Mouse (Mus musculus) midbrain, embryonic 16.5 days (tissue): ENCODE data around the gene Cdkn2aip. TPM values are rescaled to one million over a fixed set of nuclear protein-coding genes. Genes with fewer than 3 reads are reported as not detected.
A peak's percentile ranks its signal among the peaks of the same experiment; 100 is the strongest.

Experiments used
- ATAC-seq: fragments of 200-750 bp; cut with Nextera tagmentation; 2 replicates; pipeline ENCODE4 v1.8.0; 2017; ENCODE audit warnings: moderate TSS enrichment
- H3K27ac ChIP-seq: fragments of 300-500 bp; sonication (generic); 2 replicates; pipeline ENCODE4 v1.5.1; 2014; ENCODE audit warnings: mild to moderate bottlenecking, low read length, mixed read lengths
- H3K27me3 ChIP-seq: fragments of 300-500 bp; sonication (generic); 2 replicates; pipeline ENCODE4 v1.6.1; 2014; ENCODE audit warnings: low read depth, low read length, mixed read lengths; ENCODE audit not compliant: control insufficient read depth, insufficient read depth
- H3K36me3 ChIP-seq: fragments of 300-500 bp; sonication (generic); 2 replicates; pipeline ENCODE4 v1.6.1; 2014; ENCODE audit warnings: mild to moderate bottlenecking, low read length, moderate library complexity, mixed read lengths; ENCODE audit not compliant: control insufficient read depth, insufficient read depth
- H3K4me1 ChIP-seq: fragments of 300-500 bp; sonication (generic); 2 replicates; pipeline ENCODE4 v1.6.1; 2014; ENCODE audit warnings: mild to moderate bottlenecking, low read length, mixed read lengths; ENCODE audit not compliant: control insufficient read depth, insufficient read depth
- H3K4me2 ChIP-seq: fragments of 300-500 bp; sonication (generic); 2 replicates; pipeline ENCODE4 v1.6.1; 2014; ENCODE audit warnings: mild to moderate bottlenecking, low read length, mixed read lengths
- H3K4me3 ChIP-seq: fragments of 300-500 bp; sonication (generic); 2 replicates; pipeline ENCODE4 v1.5.1; 2014; ENCODE audit warnings: low read depth, mild to moderate bottlenecking, low read length, moderate library complexity, mixed read lengths
- H3K9ac ChIP-seq: fragments of 300-500 bp; sonication (generic); 2 replicates; pipeline ENCODE4 v1.6.1; 2014; ENCODE audit warnings: low read depth, low read length, mixed read lengths
- H3K9me3 ChIP-seq: fragments of 300-500 bp; sonication (generic); replicated peaks from 2 replicates; pipeline ENCODE4 v1.6.1; 2014; ENCODE audit warnings: mild to moderate bottlenecking, low read length, mixed read lengths; ENCODE audit not compliant: control insufficient read depth, poor library complexity, severe bottlenecking
- WGBS: fragments of 180-500 bp; shearing (Covaris S2); extraction: QIAGEN DNeasy Blood & Tissue Kit; methylation state at CpG from one replicate; pipeline ENCODE4 v1.1.7; 2014; 5-methylcytosine and 5-hydroxymethylcytosine counted together
- polyA plus RNA-seq: library from polyadenylated mRNA; unstranded; fragments of >200 nt; fragmentation: Nextera tagmentation; extraction: Ambion mirVana; gene quantifications from 2 replicates; pipeline ENCODE4 v1.2.1, GENCODE M21; 2015

Cdkn2aip gene
- polyA plus RNA-seq, 1 experiment from 2014 or later: 32.7 TPM

- H3K9me3 ChIP-seq: no peaks in the 10 kb centered on the region
- ATAC-seq: no peak
- WGBS: 83% methylated on average over 9 of the region's 9 CpGs
- no peak overlapping the region for H3K4me2 ChIP-seq
- H3K9ac ChIP-seq: no peak overlapping the region
- no peak overlapping the region for H3K4me3 ChIP-seq
- H3K27ac ChIP-seq: no peak overlapping the region
- H3K36me3 ChIP-seq: no peaks in the 10 kb centered on the region
- H3K27me3 ChIP-seq: no peaks in the 10 kb centered on the region
- H3K4me1 ChIP-seq: peaks cover 4% of the 10 kb centered on the region
Observed at GRCm38 (mm10) chr8:47744803-47745202, 31.1 kb upstream of the Cdkn2aip start.

GRCm38 (mm10) chr8:47743419-47743818 lies 29.7 kb upstream of the Cdkn2aip start:
- no peaks in the 10 kb centered on the region for H3K36me3 ChIP-seq
- H3K9me3 ChIP-seq: no peaks in the 10 kb centered on the region
- WGBS: 8% methylated on average over 11 of the region's 11 CpGs
- peaks cover 4% of the 10 kb centered on the region for H3K4me1 ChIP-seq
- H3K4me3 ChIP-seq: no peak overlapping the region; the same call in 1 of the 2 replicates
- H3K9ac ChIP-seq: no peak overlapping the region
- H3K27me3 ChIP-seq: no peaks in the 10 kb centered on the region
- H3K4me2 ChIP-seq: peak overlapping the region; percentile 49
- ATAC-seq: peak; percentile 72
- H3K27ac ChIP-seq: no peak overlapping the region

- H3K9me3 ChIP-seq: no peaks in the 10 kb centered on the region
- H3K4me2 ChIP-seq: peak overlapping the region; percentile 49
- WGBS: 43% methylated on average over 8 of the region's 8 CpGs
- H3K27me3 ChIP-seq: no peaks in the 10 kb centered on the region
- ATAC-seq: peak; percentile 11; the same call in 1 of the 2 replicates
- H3K9ac ChIP-seq: no peak overlapping the region
- H3K27ac ChIP-seq: no peak overlapping the region
- no peak overlapping the region; the same call in 1 of the 2 replicates for H3K4me3 ChIP-seq
- H3K4me1 ChIP-seq: peaks cover 4% of the 10 kb centered on the region
- H3K36me3 ChIP-seq: no peaks in the 10 kb centered on the region
Observed at GRCm38 (mm10) chr8:47742992-47743391, 29.3 kb upstream of the Cdkn2aip start.

GRCm38 (mm10) chr8:47742372-47742771 lies 28.6 kb upstream of the Cdkn2aip start:
- Histone ChIP-seq H3K4me1 (peaks cover 4% of the 10 kb centered on the region), H3K36me3 (no peaks in the 10 kb centered on the region), H3K4me2 (no peak overlapping the region), H3K4me3 (no peak overlapping the region), H3K27me3 (no peaks in the 10 kb centered on the region), H3K27ac (no peak overlapping the region), H3K9ac (no peak overlapping the region), H3K9me3 (no peaks in the 10 kb centered on the region)
- 83% methylated on average over 7 of the region's 7 CpGs for WGBS
- no peak for ATAC-seq

- WGBS: 59% methylated on average over 7 of the region's 7 CpGs
- no peak for ATAC-seq
Observed at GRCm38 (mm10) chr8:47737120-47737519, 23.4 kb upstream of the Cdkn2aip start.

GRCm38 (mm10) chr8:47729324-47729723 lies 15.6 kb upstream of the Cdkn2aip start:
- no peak for ATAC-seq
- H3K27ac ChIP-seq: no peak overlapping the region
- H3K9ac ChIP-seq: no peak overlapping the region
- H3K9me3 ChIP-seq: no peaks in the 10 kb centered on the region
- no peak overlapping the region for H3K4me2 ChIP-seq
- no peaks in the 10 kb centered on the region for H3K27me3 ChIP-seq
- H3K36me3 ChIP-seq: no peaks in the 10 kb centered on the region
- H3K4me3 ChIP-seq: no peak overlapping the region
- 92% methylated on average over 7 of the region's 7 CpGs for WGBS
- no peaks in the 10 kb centered on the region for H3K4me1 ChIP-seq

More at GRCm38 (mm10) chr8:47737120-47737519, 23.4 kb upstream of the Cdkn2aip start:
- H3K4me1 ChIP-seq: no peaks in the 10 kb centered on the region
- H3K27ac ChIP-seq: no peak overlapping the region
- H3K4me2 ChIP-seq: no peak overlapping the region
- no peaks in the 10 kb centered on the region for H3K36me3 ChIP-seq
- no peak overlapping the region; the same call in 1 of the 2 replicates for H3K9ac ChIP-seq
- no peak overlapping the region for H3K4me3 ChIP-seq
- H3K27me3 ChIP-seq: no peaks in the 10 kb centered on the region
- H3K9me3 ChIP-seq: no peaks in the 10 kb centered on the region

GRCm38 (mm10) chr8:47726945-47727344 lies 13.2 kb upstream of the Cdkn2aip start:
- no peak for ATAC-seq
- 17% methylated on average over 6 of the region's 6 CpGs for WGBS
- Histone ChIP-seq H3K4me2 (no peak overlapping the region), H3K4me3 (no peak overlapping the region), H3K27me3 (no peaks in the 10 kb centered on the region), H3K9me3 (no peaks in the 10 kb centered on the region), H3K36me3 (no peaks in the 10 kb centered on the region), H3K4me1 (no peaks in the 10 kb centered on the region), H3K27ac (no peak overlapping the region), H3K9ac (no peak overlapping the region)

- H3K36me3 ChIP-seq: no peaks in the 10 kb centered on the region
- H3K27me3 ChIP-seq: no peaks in the 10 kb centered on the region
- H3K9ac ChIP-seq: no peak overlapping the region
- H3K9me3 ChIP-seq: no peaks in the 10 kb centered on the region
- no peak overlapping the region for H3K27ac ChIP-seq
- H3K4me2 ChIP-seq: no peak overlapping the region
- 81% methylated on average over 4 of the region's 4 CpGs for WGBS
- ATAC-seq: no peak
- H3K4me3 ChIP-seq: no peak overlapping the region
- no peaks in the 10 kb centered on the region for H3K4me1 ChIP-seq
Observed at GRCm38 (mm10) chr8:47721609-47722008, 7.9 kb upstream of the Cdkn2aip start.

- no peak overlapping the region for H3K4me3 ChIP-seq
- no peak for ATAC-seq
- no peak overlapping the region for H3K27ac ChIP-seq
- no peak overlapping the region for H3K4me2 ChIP-seq
- 31% methylated on average over 11 of the region's 11 CpGs for WGBS
- no peak overlapping the region for H3K9ac ChIP-seq
- no peaks in the 10 kb centered on the region for H3K27me3 ChIP-seq
- H3K4me1 ChIP-seq: no peaks in the 10 kb centered on the region; the same call in 1 of the 2 replicates
- H3K36me3 ChIP-seq: no peaks in the 10 kb centered on the region
- H3K9me3 ChIP-seq: no peaks in the 10 kb centered on the region
Observed at GRCm38 (mm10) chr8:47718641-47719040, 4.9 kb upstream of the Cdkn2aip start.
